Mouse (Mus musculus) kidney, adult 2 months (tissue): Measurements from ENCODE around the gene Acbd7.

Experiments
- CTCF ChIP-seq: fragments of 200-500 bp; conservative IDR thresholded peaks from 2 replicates; pipeline ENCODE4 v1.5.1; 2011; ENCODE audit warnings: low read depth, mild to moderate bottlenecking, control low read depth, low read length, moderate library complexity, mixed read lengths; ENCODE audit not compliant: insufficient read depth, insufficient read length
- POLR2A ChIP-seq: fragments of 200-500 bp; IDR thresholded peaks from one replicate; pipeline ENCODE4 v1.6.1; 2011; ENCODE audit warnings: low read depth, low read length, control low read depth

DNA sequence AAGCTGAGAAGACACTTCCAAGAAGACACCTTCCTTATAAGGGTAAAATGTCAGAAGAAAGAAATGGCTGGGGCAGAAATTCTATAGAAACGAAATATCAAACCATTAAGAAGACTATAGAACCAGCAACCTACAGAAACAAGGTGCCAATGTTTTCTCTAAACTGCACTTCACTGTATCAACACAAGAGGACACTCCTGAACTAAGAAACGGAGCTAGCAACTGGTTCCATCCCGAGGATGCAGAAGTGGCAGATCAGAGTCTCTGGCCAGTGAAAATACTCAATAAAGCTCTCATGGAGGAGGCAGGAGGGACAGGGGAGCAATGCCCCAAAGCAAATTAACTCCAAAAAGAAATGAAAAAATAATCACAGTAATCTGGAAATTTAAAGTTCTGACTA is 13.0 kb downstream of the Acbd7 start:
- TF ChIP-seq CTCF (peak; percentile 62), POLR2A (no peak)
